Mouse (Mus musculus): ENCODE results near the gene Irf7.

DNA sequence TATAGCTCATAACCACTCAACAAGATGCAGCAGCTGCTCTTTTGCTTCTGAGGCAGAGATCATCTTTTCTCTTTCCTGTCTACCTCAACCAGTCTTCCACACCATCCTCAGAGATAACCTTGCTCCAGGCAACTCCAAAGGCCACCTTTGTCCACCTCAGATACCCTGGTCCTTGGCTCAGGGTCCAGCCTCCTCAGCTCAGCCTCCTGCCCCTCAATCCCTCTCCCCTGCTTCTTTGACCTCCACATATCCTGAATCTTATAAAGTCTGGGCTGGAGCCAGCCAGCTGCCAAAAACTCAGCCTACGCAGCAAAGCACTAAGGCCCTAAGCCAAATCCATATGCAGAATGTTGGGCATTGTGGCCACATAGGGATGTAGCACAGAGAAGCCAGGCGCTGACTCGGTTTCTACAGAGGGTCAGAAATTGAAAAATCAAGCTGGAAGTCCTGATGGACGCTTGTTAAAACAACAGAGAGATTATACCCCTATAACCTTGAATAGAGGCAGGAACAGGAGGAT is 43.5 kb downstream of the Irf7 start:
- TF ChIP-seq CTCF (IDR thresholded peaks at IDR 0.05; ENCODE audit: control insufficient read depth, insufficient read depth, low read length) = no peak
- TF ChIP-seq POLR2A (IDR thresholded peaks at IDR 0.05; ENCODE audit: borderline replicate concordance, control insufficient read depth, low read depth, low read length) = no peak

Measured in bone marrow, adult 2 months (tissue).